Mouse (Mus musculus): ENCODE data around the gene Slc4a5.

DNA sequence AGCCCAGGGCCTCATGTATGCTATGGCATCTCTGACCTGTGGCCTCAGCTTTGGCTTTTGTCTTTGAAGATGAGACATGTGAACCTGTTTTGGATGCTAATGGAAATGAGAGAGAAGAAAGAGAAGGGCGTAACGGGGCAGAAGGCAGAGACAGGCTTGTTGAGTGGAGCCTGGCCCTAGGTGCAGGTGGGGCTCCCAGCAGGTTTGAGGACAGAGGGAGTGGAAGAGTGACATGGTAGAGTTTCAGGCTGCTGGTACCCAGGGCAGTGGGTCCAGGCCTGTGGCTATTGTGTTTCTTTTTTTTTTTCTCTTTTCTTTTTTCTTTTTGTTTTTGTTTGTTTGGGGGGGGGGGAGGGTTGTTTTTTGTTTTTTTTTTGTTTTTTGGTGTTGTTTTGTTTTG is 27.5 kb downstream of the Slc4a5 start:
- TF ChIP-seq EP300 (IDR thresholded peaks at IDR 0.05) (no peak), CTCF (IDR thresholded peaks at IDR 0.05) (no peak)
